Mouse (Mus musculus) forebrain, postnatal 0 days (tissue): ENCODE results near the gene Tef. TPM values are rescaled to one million over a fixed set of nuclear protein-coding genes. Genes with fewer than 3 reads are reported as not detected.

Source experiments
- ATAC-seq: fragments of 200-750 bp; cut with Nextera tagmentation; 2 replicates; pipeline ENCODE4 v1.8.0; 2017; ENCODE audit warnings: mild to moderate bottlenecking, moderate library complexity
- DNase-seq: peaks from one replicate; pipeline ENCODE4 v3.0.0-alpha.2; 2015
- H3K27ac ChIP-seq: fragments of 300-500 bp; sonication (generic); 2 replicates; pipeline ENCODE4 v1.5.1; 2014; ENCODE audit warnings: low read depth, mild to moderate bottlenecking, antibody characterized with exemption, low read length, moderate library complexity, mixed read lengths
- H3K27me3 ChIP-seq: fragments of 300-500 bp; sonication (generic); 2 replicates; pipeline ENCODE4 v1.6.1; 2014; ENCODE audit warnings: mild to moderate bottlenecking, low read length, mixed read lengths; ENCODE audit not compliant: insufficient read depth
- H3K36me3 ChIP-seq: fragments of 300-500 bp; sonication (generic); 2 replicates; pipeline ENCODE4 v1.6.1; 2014; ENCODE audit warnings: mild to moderate bottlenecking, moderate library complexity; ENCODE audit not compliant: insufficient read depth
- H3K4me1 ChIP-seq: fragments of 300-500 bp; sonication (generic); 2 replicates; pipeline ENCODE4 v1.6.1; 2014; ENCODE audit warnings: antibody characterized with exemption; ENCODE audit not compliant: insufficient read depth
- H3K4me2 ChIP-seq: fragments of 300-500 bp; sonication (generic); 2 replicates; pipeline ENCODE4 v1.6.1; 2014; ENCODE audit warnings: low read depth, mild to moderate bottlenecking, moderate library complexity
- H3K4me3 ChIP-seq: fragments of 300-500 bp; sonication (generic); 2 replicates; pipeline ENCODE4 v1.5.1; 2014; ENCODE audit warnings: low read depth, low read length, mixed read lengths
- H3K9ac ChIP-seq: fragments of 300-500 bp; sonication (generic); 2 replicates; pipeline ENCODE4 v1.6.1; 2014; ENCODE audit warnings: mild to moderate bottlenecking
- H3K9me3 ChIP-seq: fragments of 300-500 bp; sonication (generic); 2 replicates; pipeline ENCODE4 v1.6.1; 2016; ENCODE audit warnings: low read length
- CTCF ChIP-seq: sonication (generic); IDR thresholded peaks from 2 replicates; pipeline ENCODE4 v1.5.1; 2016; ENCODE audit warnings: antibody characterized with exemption, control low read depth, low read depth
- WGBS: fragments of 180-500 bp; shearing (Covaris S2); extraction: QIAGEN DNeasy Blood & Tissue Kit; methylation state at CpG from one replicate; pipeline ENCODE4 v1.1.7; 2014; 5-methylcytosine and 5-hydroxymethylcytosine counted together
- polyA plus RNA-seq: library from polyadenylated mRNA; unstranded; fragments of >200 nt; fragmentation: Nextera tagmentation; extraction: Ambion mirVana; gene quantifications from 2 replicates; pipeline ENCODE4 v1.2.1, GENCODE M21; 2015
- total RNA-seq: library from RNA; depleted of rRNA; stranded (reverse); fragments of >200 nt; gene quantifications from 2 replicates; pipeline ENCODE4 v1.2.3, GENCODE M21; 2014

Gene Tef
- total and polyA plus RNA-seq, 2 experiments from 2014 or later, result 27.8 to 71.8 TPM

DNA sequence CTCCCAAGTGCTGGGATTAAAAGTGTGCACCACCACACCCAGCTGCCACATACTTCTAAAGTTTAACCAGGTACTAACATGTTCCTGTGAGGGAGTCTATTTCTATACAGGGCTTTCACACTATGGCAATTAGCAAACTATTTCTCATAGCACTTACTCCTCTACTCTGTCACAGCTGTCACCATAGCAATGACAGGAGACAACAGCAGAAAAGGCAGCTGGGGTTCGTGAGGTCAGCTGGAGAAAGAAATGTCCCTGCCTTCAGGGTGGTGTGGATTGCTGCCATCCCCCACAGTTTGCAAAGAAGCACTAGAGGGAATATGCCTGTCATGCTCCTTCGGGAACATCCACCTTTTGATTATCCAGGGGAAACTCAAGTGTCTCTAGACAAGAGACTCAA, 6.6 kb downstream of the Tef start:
- Histone ChIP-seq H3K27ac (no peak overlapping the region), H3K4me1 (peaks cover 24% of the 10 kb centered on the region), H3K4me2 (no peak overlapping the region), H3K9ac (no peak overlapping the region), H3K36me3 (no peaks in the 10 kb centered on the region), H3K4me3 (no peak overlapping the region), H3K9me3 (no peaks in the 10 kb centered on the region), H3K27me3 (no peaks in the 10 kb centered on the region)
- DNase-seq (no peak), ATAC-seq (no peak)
- 82% methylated on average over 2 of the region's 2 CpGs for WGBS
- TF ChIP-seq CTCF, result no peak

DNA sequence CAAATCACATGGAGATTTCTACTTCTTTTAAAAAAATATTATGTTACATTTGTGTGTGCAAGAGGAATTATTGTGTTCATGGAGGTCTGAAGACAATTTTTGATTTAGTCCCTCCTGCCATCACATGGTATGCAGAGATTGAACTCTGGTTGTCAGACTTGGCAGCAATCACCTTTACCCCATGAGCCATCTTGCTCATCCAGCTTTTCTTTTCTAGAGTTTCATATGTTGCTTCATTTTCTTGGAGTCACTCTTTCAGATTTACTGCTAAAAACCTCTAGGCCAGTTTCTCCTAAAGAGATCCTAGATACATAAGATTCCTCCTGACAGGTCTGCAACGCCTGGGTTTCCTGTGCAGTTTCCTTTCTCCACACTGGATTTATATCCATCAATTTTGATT, 7.3 kb downstream of the Tef start:
- peak overlapping the region; percentile 85 for H3K9ac ChIP-seq
- no peak for TF ChIP-seq CTCF
- 57% methylated on average over 1 of the region's 1 CpGs for WGBS
- no peak for ATAC-seq
- H3K9me3 ChIP-seq, result no peaks in the 10 kb centered on the region
- peaks cover 24% of the 10 kb centered on the region for H3K4me1 ChIP-seq
- H3K36me3 ChIP-seq, result no peaks in the 10 kb centered on the region
- DNase-seq, result no peak
- no peaks in the 10 kb centered on the region for H3K27me3 ChIP-seq
- peak overlapping the region; percentile 92 for H3K27ac ChIP-seq
- H3K4me2 ChIP-seq, result peak overlapping the region; percentile 68
- H3K4me3 ChIP-seq, result peak overlapping the region; percentile 64

DNA sequence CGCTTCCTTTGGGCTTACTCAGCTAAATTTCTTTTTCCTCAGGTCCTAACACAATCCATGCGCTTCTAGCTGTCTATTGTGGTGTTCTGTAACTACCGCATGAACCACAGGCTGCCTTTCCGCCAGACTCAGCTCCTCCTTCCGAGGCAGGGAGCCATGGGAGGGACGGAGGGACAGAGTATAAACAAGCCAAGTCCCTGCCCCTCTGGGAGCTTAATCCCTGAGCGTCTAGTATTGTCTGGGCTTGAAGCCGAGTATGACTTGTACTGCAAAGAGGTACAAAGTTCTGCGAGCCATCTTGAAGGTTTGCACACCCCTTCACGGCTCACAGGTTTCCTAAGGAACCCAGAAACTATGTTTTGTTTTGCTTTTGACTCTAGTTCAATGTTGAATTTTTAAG, 7.9 kb downstream of the Tef start:
- WGBS, result 1% methylated on average over 10 of the region's 10 CpGs
- H3K9ac ChIP-seq, result peak overlapping the region; percentile 85
- H3K4me2 ChIP-seq, result peak overlapping the region; percentile 68
- peak; percentile 84 for DNase-seq
- H3K27me3 ChIP-seq, result no peaks in the 10 kb centered on the region
- H3K36me3 ChIP-seq, result peaks cover 4% of the 10 kb centered on the region
- H3K9me3 ChIP-seq, result no peaks in the 10 kb centered on the region
- peak overlapping the region; percentile 92 for H3K27ac ChIP-seq
- TF ChIP-seq CTCF, result no peak
- H3K4me1 ChIP-seq, result peaks cover 24% of the 10 kb centered on the region
- peak overlapping the region; percentile 64 for H3K4me3 ChIP-seq
- ATAC-seq, result peak; percentile 25

DNA sequence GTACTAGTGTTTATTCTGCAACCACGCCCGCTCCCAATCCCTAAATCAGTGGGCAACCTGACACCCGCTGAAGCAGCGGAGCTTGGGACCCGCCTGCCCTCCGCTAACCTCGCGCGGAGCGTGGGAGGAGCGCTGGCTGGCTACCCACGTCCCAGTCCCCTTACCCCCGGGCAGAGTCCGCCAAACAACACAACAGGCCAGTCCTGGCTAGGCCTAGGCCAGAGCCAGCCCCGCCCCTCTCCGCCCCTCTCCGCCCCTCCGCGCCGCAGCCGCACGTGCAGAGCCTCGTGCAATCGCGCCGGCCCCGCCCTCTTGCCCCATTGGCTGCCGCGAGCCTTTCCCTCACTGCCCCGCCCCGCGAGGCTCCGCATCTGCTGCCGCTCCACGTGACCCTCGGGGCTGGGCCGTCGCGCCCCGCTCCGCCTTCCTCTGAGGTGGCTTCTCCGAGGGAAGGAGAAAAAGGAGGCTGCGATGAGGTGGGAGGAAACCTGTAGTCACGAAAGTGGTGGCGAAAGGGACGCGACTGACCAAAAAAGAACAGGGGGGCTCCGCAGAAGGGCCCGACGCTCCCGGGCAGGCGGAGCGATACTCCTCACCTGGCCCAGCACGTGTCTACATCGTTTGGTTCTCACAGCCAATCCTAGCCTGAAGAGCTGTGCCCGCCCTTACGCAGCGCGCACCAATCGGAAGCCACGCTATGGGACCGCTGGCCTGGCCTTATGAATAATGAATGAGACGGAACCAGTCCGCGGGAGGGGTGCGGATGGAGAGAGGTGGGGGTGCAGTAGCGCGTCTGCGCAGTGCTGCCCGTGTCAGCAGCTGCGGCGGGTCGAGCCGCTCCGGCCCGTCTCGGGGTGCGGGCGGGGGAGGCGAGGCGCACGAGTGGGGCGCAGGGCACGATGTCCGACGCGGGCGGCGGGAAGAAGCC, 8.7 kb downstream of the Tef start:
- H3K4me1 ChIP-seq, result peaks cover 24% of the 10 kb centered on the region
- no peak for TF ChIP-seq CTCF
- under 1% methylated on average over 79 of the region's 89 CpGs for WGBS
- DNase-seq (peak; percentile 99), ATAC-seq (peak; percentile 98)
- peak overlapping the region; percentile 85 for H3K9ac ChIP-seq
- H3K4me3 ChIP-seq, result peak overlapping the region; percentile 64
- H3K27me3 ChIP-seq, result no peaks in the 10 kb centered on the region
- H3K9me3 ChIP-seq, result no peaks in the 10 kb centered on the region
- H3K27ac ChIP-seq, result peak overlapping the region; percentile 92
- peak overlapping the region; percentile 68 for H3K4me2 ChIP-seq
- H3K36me3 ChIP-seq, result peaks cover 12% of the 10 kb centered on the region

DNA sequence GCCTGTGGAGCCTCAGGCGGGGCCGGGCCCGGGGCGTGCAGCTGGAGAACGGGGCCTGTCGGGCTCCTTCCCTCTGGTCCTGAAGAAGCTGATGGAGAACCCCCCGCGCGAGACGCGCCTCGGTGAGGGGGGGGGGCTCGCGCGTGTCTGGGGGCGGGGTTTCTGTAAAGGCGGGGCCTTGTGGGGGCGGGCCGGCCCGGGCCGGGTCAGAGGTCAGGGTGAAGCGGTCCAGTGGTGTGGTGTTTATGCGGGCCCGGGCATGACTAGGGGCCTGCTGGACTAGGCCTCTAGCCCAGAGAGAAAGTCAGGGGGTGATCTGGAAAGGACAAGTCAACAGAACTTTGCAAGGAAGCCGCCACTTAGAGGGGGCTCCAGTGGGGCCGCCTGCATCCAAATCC, 9.4 kb downstream of the Tef start:
- peak overlapping the region; percentile 64 for H3K4me3 ChIP-seq
- ATAC-seq (peak; percentile 15; the same call in 1 of the 2 replicates), DNase-seq (no peak)
- H3K27ac ChIP-seq, result peak overlapping the region; percentile 92
- peak overlapping the region; percentile 68 for H3K4me2 ChIP-seq
- H3K9me3 ChIP-seq, result no peaks in the 10 kb centered on the region
- under 1% methylated on average over 19 of the region's 26 CpGs for WGBS
- H3K9ac ChIP-seq, result peak overlapping the region; percentile 85
- H3K36me3 ChIP-seq, result peaks cover 18% of the 10 kb centered on the region
- no peaks in the 10 kb centered on the region for H3K27me3 ChIP-seq
- no peak for TF ChIP-seq CTCF
- peaks cover 24% of the 10 kb centered on the region for H3K4me1 ChIP-seq

DNA sequence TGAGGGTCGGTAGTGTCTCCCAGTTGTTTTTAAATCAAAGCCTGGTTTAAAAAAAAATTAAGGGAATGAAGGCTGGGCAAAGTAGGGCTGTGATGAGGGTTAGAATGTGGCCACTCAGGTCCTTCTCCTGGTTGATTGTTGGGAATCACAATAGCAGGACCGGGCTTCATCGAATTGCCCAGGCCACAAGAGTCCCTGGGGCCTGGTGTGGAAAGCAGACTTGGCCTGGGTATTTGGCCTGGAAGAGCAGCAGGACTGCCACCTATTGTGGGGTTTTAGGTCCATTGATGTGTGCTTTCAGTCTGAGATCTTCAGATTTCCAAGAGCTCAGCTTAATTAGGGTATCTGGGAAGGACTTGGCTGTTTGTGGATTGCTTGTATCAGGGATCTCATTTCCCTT, 10.1 kb downstream of the Tef start:
- Histone ChIP-seq H3K9me3 (no peaks in the 10 kb centered on the region), H3K27me3 (no peaks in the 10 kb centered on the region), H3K4me2 (peak overlapping the region; percentile 68), H3K9ac (peak overlapping the region; percentile 85), H3K4me3 (peak overlapping the region; percentile 64), H3K27ac (peak overlapping the region; percentile 92; the same call in 1 of the 2 replicates), H3K4me1 (peaks cover 24% of the 10 kb centered on the region), H3K36me3 (peaks cover 25% of the 10 kb centered on the region)
- TF ChIP-seq CTCF, result no peak
- WGBS, result 22% methylated on average over 3 of the region's 3 CpGs
- ATAC-seq (no peak), DNase-seq (no peak)
